Mouse (Mus musculus) heart, adult 8-10 months (tissue): ENCODE results near the gene Sec22a. TPM values are rescaled to one million over a fixed set of nuclear protein-coding genes. Genes with fewer than 3 reads are reported as not detected.

Experiments
- DNase-seq: peaks from one replicate; pipeline ENCODE4 v3.0.0; 2022; ENCODE audit warnings: low spot score
- total RNA-seq, 4 experiments: library from RNA; stranded (reverse); gene quantifications; 2 replicates each; pipeline ENCODE4 v1.2.4; 2022

Gene Sec22a
- total RNA-seq, 4 experiments from 2014 or later: 10.2 to 14.0 (median 10.7) TPM

DNA sequence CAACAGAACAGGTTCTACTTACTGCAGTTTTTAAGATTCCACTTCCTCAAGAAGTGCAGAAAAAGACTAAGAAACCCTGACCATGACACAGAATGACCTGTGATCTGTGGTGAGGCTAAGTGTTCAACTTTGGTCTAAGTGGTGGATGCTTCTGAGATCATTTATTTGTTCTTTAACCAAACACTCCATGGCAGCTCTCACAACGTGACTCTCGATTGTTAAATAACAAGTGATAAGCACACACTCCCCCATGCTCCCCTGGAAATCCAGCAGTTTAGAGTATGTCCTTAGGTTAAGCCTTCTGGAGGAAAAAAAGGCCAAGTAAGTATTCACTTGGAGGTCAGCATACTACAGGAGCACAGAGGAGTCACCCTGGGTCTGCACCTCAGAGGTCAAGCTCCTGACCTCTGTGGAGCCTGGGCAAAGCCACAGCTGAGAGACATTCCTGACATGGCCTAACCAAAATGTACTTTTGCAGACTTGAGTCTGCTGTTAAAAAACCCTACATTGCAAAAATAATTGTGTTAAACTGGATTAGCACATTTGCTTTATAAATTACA is 53.1 kb downstream of the Sec22a start:
- DNase-seq: no peak

- DNase-seq: no peak
Observed at GRCm38 (mm10) chr16:35309634-35310033, 54.1 kb downstream of the Sec22a start.

DNA sequence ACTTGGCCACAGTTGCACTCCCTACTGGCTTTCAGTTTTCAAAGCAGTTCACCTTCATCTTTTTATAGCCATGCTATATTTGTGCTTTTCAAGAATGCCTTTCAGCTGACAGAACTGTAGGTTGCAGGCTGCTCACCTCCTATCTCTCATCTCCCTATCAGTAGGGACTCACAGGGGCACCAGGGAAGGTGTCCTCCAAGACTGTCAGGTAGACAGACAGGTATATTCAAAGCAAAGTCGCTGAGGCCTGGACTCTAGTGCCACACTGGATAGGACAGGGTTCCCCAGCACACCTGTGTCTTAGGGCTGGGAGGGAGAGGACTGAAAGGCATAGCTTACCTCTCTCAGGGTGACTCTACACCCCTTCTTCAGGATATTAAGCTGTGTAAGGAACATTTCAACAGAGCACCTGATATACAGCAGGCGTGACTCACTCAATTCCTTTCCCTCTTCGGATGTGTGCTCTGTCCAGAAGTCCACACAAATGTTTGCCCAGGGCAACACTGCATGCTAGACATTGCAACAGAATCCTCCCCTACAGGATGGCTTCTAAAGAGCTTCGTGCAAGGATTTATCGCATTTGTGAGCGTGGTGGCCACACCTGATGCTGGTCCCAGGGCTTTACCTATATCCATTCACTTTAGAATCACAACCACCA is 55.1 kb downstream of the Sec22a start:
- no peak for DNase-seq

GRCm38 (mm10) chr16:35308016-35308415 is 55.7 kb downstream of the Sec22a start:
- no peak for DNase-seq

DNA sequence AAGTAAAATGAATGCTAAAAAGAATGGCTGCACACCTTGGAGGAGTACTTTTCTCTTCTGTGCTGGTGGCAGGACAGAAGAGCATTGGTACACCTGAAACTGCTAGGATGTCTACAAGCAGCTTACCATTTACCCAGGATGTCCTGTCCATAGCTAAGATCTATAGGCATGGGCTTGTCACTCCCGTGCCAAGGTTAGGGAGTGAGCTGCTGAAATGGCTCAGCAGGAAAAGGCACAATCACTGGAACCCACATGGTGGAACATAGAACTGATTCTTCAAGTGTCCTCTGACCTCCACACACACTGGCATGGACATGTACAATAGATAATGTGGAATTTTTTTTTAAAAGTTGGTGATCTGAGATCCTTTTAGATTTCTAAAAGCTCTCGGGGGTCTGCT is 56.4 kb downstream of the Sec22a start:
- no peak for DNase-seq

DNA sequence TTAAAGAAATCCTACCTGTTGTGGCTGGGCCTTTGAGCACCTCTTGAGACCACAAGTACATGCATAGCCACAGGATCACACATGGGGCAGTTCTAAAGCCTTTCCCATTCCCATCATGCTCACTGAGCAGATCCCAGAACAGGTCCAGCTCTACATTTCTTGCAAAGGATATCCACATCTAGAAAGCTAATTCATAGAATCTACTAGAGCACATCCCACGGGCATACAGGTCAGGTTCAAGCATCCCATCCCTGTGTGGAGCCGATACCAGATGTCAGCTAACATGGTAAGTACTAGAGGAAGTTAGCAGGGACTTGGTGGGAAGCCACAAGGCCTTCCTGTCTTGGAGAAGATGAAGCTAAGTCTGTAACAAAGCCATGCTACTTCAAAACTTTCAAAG is 57.1 kb downstream of the Sec22a start:
- DNase-seq: no peak

DNA sequence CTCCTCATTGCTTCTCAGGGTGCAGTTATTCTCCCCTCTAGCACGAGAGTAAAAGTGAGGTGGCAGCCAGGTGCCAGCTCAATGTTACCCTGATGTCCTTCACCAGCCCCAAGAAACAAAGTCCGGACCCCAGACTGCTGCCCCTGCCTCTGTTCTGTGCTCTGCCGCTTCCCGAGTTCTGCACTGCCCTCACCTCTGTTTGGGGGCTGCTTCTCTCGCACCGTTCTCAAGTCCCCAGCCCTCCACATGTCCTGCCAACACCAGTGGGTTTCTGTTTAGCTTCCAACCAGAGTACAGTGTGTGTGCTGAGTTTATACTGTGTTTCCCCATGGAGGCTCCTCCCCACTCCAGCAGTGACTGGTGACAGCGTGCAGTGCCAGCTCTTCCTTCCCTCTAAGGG is 58.5 kb downstream of the Sec22a start:
- DNase-seq: no peak

GRCm38 (mm10) chr16:35304416-35304815 is 59.3 kb downstream of the Sec22a start:
- no peak for DNase-seq

- DNase-seq: no peak
Observed at GRCm38 (mm10) chr16:35303721-35304120, 60.0 kb downstream of the Sec22a start.

DNA sequence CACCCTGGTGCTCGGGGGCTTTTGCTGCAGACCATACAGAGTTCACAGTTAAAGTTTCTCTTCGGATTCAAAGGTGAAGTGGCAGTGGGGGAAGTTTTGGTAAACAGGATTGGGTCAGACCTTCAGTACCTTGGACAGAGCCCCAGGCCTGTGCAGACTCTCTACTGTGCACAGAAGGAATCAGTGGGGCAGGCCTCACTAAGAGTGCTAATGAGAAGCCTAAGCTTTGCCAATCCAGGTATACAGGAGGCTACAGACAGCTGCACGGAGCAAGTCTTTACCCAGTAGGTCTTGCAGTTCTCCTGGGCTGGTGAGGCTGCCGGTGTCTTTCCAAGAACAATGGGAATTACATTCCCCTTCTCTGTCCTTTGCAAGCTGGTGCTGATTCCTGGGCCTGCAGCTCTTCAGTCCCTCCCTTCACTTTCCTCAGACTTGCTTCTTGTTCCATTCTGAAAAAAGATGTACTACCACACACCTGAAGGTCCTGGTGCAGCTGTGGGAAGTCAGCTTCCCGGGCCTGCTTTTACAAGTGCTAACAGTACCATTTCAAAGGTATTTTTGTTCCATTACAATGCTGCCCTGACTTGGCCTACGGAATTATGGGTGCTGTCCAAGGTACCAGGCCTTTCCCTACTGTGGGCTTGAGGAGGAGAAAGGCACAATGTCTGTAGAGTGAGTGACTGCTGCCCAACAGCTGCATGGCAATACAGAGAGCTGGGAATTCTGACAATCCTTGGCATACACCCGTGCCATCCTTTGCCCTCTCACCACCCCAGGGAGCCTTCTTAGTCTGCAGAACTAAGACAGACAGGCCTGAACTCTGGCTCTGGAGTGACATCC is 61.1 kb downstream of the Sec22a start:
- no peak for DNase-seq

GRCm38 (mm10) chr16:35300156-35300555 is 63.6 kb downstream of the Sec22a start:
- DNase-seq: no peak

DNA sequence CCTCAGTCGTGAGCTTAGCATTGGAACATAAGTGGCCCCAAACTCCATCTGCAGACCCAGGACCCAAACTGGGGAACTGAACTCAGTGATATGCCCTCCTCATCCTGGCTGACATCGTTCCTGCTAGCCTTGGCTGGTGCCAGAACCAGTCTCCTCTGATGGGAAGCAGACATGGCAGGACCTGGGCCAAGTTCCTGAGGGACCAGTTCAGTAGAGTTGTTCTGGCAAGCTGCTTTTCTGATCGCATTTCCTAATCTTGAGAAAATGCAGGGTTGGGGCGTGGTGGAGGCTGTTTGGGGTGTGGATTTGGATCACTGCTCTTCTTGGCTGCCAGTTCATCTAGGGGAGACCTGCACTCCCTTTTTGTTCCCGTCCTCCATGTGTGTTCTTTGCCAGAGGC is 65.9 kb downstream of the Sec22a start:
- peak; percentile 23 for DNase-seq

DNA sequence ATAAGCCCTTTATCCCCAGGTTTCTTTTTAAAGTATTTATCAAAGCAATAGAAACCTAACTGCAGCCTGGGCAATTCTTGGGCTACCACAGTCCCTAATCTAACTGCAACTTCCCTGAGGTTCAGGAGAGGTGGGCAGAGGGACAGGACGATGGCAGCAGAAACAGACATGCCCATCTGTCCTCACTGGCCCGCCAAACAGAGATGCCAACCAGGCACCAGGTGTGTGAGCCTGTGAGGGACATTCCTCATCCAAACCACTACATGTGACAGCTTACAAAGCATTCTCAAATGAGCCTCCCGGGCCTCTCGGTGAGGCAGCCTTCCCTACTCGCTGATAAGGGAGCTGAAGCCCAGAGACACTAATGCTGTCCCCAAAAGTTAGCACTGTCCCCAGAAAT is 76.5 kb downstream of the Sec22a start:
- no peak for DNase-seq

- no peak for DNase-seq
Observed at GRCm38 (mm10) chr16:35285821-35286220, 77.9 kb downstream of the Sec22a start.

- DNase-seq: no peak
Observed at GRCm38 (mm10) chr16:35282456-35282855, 81.3 kb downstream of the Sec22a start.

DNA sequence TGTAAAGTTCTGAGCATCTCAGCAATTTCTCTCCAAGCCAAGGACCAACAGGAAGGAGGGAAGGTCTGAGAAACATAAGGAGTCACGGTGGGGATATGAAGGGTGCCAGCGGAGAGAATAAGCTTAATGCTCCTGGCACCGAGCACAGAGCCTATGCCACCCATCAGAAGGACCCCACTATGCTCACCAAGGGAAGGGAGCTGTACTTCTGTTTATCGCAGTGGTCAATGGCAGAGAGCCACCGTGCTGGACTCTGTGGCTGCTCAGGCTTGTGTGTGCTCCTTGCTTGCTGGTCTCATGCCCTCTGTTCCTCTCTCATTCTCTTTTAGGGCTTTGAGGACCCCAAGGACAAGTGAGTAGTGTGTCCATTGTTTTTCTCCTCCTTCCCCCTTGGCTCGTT is 85.6 kb downstream of the Sec22a start:
- no peak for DNase-seq

GRCm38 (mm10) chr16:35272417-35272816 is 91.3 kb downstream of the Sec22a start:
- no peak for DNase-seq

GRCm38 (mm10) chr16:35271572-35271971 is 92.1 kb downstream of the Sec22a start:
- no peak for DNase-seq

DNA sequence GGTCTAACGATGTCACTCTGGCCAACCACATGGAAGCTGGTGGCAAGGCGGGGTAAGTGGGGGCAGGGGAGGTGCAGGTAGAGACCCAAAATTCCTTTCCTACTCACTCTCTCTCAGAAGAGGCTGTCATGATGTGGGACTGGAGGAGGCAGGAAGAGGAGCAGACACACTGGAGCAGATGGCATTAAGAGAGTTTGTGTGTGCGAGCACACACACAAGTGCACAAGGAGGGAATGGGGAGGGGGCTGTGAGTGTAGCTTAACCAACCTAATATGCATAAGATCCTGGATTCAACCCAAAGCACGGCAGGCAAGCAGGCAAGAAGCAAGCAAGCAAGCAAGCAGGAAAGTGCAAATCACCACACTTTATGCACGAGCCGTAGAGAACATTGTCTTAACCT is 92.8 kb downstream of the Sec22a start:
- no peak for DNase-seq

- DNase-seq: peak; percentile 70
Observed at GRCm38 (mm10) chr16:35270353-35270934, 93.3 kb downstream of the Sec22a start.
